Mouse (Mus musculus) lung, embryonic 14.5 days (tissue): Measurements from ENCODE around the gene Hspb2. TPM values are rescaled to one million over a fixed set of nuclear protein-coding genes. Genes with fewer than 3 reads are reported as not detected.
A peak's percentile ranks its signal among the peaks of the same experiment; 100 is the strongest.

ENCODE experiments used
- ATAC-seq: fragments of 200-750 bp; cut with Nextera tagmentation; 2 replicates; pipeline ENCODE4 v1.8.0; 2017; ENCODE audit warnings: mild to moderate bottlenecking, moderate TSS enrichment, moderate library complexity; ENCODE audit not compliant: insufficient read depth
- DNase-seq: peaks from one replicate; pipeline ENCODE4 v3.0.0-alpha.2; 2015
- H3K27ac ChIP-seq: fragments of 300-500 bp; sonication (generic); 2 replicates; pipeline ENCODE4 v1.5.1; 2014; ENCODE audit warnings: low read depth, mild to moderate bottlenecking, moderate library complexity
- H3K27me3 ChIP-seq: fragments of 300-500 bp; sonication (generic); 2 replicates; pipeline ENCODE4 v1.6.1; 2014; ENCODE audit warnings: low read length, control low read depth; ENCODE audit not compliant: insufficient read depth
- H3K36me3 ChIP-seq: fragments of 300-500 bp; sonication (generic); 2 replicates; pipeline ENCODE4 v1.6.1; 2014; ENCODE audit warnings: control low read depth; ENCODE audit not compliant: insufficient read depth
- H3K4me1 ChIP-seq: fragments of 300-500 bp; sonication (generic); 2 replicates; pipeline ENCODE4 v1.6.1; 2014; ENCODE audit warnings: antibody characterized with exemption, control low read depth; ENCODE audit not compliant: insufficient read depth
- H3K4me2 ChIP-seq: fragments of 300-500 bp; sonication (generic); 2 replicates; pipeline ENCODE4 v1.6.1; 2014; ENCODE audit warnings: mild to moderate bottlenecking
- H3K4me3 ChIP-seq: fragments of 300-500 bp; sonication (generic); 2 replicates; pipeline ENCODE4 v1.5.1; 2014; ENCODE audit warnings: low read depth, low read length
- H3K9ac ChIP-seq: fragments of 300-500 bp; sonication (generic); 2 replicates; pipeline ENCODE4 v1.6.1; 2014
- H3K9me3 ChIP-seq: fragments of 300-500 bp; sonication (generic); 2 replicates; pipeline ENCODE4 v1.6.1; 2016; ENCODE audit warnings: low read depth, low read length, control low read depth
- CTCF ChIP-seq: IDR thresholded peaks from 2 replicates; pipeline ENCODE4 v1.5.1; 2016; ENCODE audit warnings: antibody characterized with exemption, low read depth
- WGBS: fragments of 180-500 bp; shearing (Covaris S2); extraction: QIAGEN DNeasy Blood & Tissue Kit; methylation state at CpG from one replicate; pipeline ENCODE4 v1.1.7; 2014; 5-methylcytosine and 5-hydroxymethylcytosine counted together
- polyA plus RNA-seq: library from polyadenylated mRNA; unstranded; fragments of >200 nt; fragmentation: Nextera tagmentation; extraction: Ambion mirVana; gene quantifications from 2 replicates; pipeline ENCODE4 v1.2.1, GENCODE M21; 2014

Hspb2 gene
- polyA plus RNA-seq, 1 experiment from 2014 or later: 3.4 TPM

DNA sequence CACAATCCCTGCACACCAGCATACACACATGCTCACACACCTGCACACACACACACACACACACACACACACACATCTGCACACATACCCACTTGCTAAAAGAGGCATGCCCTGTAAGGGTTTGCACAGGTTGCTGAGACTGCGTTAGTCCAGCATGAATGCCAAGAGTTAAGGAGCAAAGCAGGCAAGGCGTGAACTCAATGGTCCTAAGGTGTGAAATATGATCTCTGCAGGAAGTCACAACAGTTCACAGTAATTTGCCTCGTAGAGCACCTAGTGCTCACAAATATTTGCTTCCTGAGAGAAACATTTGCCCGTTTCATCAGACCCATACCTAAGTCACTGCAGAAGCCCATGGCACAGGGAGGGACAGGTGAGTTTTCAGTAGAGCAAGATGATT lies 38.0 kb downstream of the Hspb2 start:
- Histone ChIP-seq H3K9me3 (no peaks in the 10 kb centered on the region), H3K4me1 (no peaks in the 10 kb centered on the region), H3K27ac (no peak overlapping the region), H3K4me3 (no peak overlapping the region), H3K27me3 (no peaks in the 10 kb centered on the region), H3K9ac (no peak overlapping the region), H3K4me2 (no peak overlapping the region), H3K36me3 (peaks cover 3% of the 10 kb centered on the region; the same call in 1 of the 2 replicates)
- TF ChIP-seq CTCF: no peak
- no peak for ATAC-seq
- no peak for DNase-seq
- 40% methylated on average over 4 of the region's 4 CpGs for WGBS

DNA sequence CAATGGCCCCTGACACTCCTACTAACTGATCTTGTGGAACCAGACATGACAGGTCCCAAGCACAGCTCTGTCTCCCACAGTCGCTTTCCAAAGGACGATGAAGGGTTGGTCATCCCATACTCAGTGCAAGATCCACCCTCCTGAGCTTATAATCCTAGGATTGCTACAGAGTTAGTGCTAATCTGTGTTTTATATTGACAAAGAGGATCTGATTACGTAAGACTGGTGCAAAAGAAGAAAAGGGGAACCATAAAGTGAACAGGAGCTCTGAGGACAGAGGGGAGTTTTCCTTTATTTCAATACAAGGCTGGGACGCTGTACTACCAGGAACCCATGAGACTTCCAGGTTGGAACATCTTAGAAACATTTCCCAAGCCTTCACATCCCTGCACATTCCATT lies 40.8 kb downstream of the Hspb2 start:
- TF ChIP-seq CTCF: no peak

DNA sequence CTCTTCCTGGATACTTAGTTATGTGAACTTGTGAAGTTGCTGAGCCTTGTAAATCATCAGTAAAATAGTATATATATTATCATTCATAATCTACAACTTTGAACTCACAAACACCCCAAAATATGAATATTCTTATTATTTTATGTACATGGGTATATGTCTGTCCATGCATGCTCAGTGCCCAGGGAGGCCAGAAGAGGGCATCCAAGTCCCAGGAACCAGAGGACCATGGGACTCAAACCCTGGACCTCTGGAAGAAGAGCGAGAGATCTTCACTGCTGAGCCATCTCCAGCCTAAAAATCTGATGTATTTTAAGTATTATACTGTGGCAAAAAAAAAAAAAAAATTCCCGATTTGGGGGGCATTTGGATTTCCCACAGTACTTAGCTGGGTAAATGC lies 43.0 kb downstream of the Hspb2 start:
- Histone ChIP-seq H3K9me3 (no peaks in the 10 kb centered on the region), H3K27me3 (no peaks in the 10 kb centered on the region), H3K27ac (no peak overlapping the region), H3K4me3 (no peak overlapping the region), H3K4me1 (no peaks in the 10 kb centered on the region), H3K9ac (no peak overlapping the region), H3K4me2 (no peak overlapping the region), H3K36me3 (peaks cover 3% of the 10 kb centered on the region; the same call in 1 of the 2 replicates)
- DNase-seq (peak; percentile 73), ATAC-seq (no peak)
- TF ChIP-seq CTCF: peak; percentile 65
- 20% methylated on average over 2 of the region's 2 CpGs for WGBS

More for the DNA sequence above, 40.8 kb downstream of the Hspb2 start:
- no peaks in the 10 kb centered on the region for H3K9me3 ChIP-seq
- no peak overlapping the region for H3K9ac ChIP-seq
- H3K27me3 ChIP-seq: no peaks in the 10 kb centered on the region
- ATAC-seq (no peak), DNase-seq (no peak)
- H3K36me3 ChIP-seq: peaks cover 3% of the 10 kb centered on the region; the same call in 1 of the 2 replicates
- no peak overlapping the region for H3K4me2 ChIP-seq
- H3K4me1 ChIP-seq: no peaks in the 10 kb centered on the region
- no peak overlapping the region for H3K4me3 ChIP-seq
- WGBS: 83% methylated on average over 4 of the region's 4 CpGs
- no peak overlapping the region for H3K27ac ChIP-seq

DNA sequence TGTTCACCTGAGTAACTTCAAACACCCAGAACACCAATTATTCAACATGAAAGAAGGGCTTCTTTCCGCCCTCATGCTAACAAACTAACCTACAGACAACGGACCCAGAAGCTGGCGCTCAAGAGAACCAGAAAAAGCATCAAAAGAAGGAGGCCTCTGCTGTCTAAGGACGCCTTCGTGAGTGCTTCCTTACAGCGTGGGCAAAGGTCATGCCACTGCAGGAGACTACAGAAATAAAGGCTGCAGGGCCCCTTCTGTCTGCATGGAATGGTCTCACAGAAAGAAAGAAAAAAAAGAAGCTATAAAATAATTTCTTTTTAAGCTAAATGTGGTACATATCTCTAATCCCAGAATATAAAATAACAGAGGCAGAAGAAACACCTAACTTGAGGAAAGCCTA lies 47.2 kb downstream of the Hspb2 start:
- DNase-seq (no peak), ATAC-seq (no peak)
- no peak overlapping the region for H3K4me2 ChIP-seq
- H3K9me3 ChIP-seq: no peaks in the 10 kb centered on the region
- no peaks in the 10 kb centered on the region for H3K36me3 ChIP-seq
- TF ChIP-seq CTCF: no peak
- WGBS: 50% methylated on average over 6 of the region's 6 CpGs
- no peak overlapping the region for H3K27ac ChIP-seq
- H3K4me1 ChIP-seq: no peaks in the 10 kb centered on the region; the same call in 1 of the 2 replicates
- H3K27me3 ChIP-seq: no peaks in the 10 kb centered on the region; the same call in 1 of the 2 replicates
- H3K9ac ChIP-seq: no peak overlapping the region
- no peak overlapping the region for H3K4me3 ChIP-seq

Other genes with a start within 250 kb of the Hspb2 start
- gene Pts, start 223.6 kb downstream of the Hspb2 start, polyA plus RNA-seq: 61.1 and 61.3 TPM in 2 replicates
- 6.6 and 7.8 TPM in 2 replicates for gene Il18, start 197.5 kb downstream of the Hspb2 start, polyA plus RNA-seq
- gene Bco2, start 197.2 kb downstream of the Hspb2 start, polyA plus RNA-seq: 0.17 and 0.26 TPM in 2 replicates
- not detected in 2 replicates for gene Tex12, start 191.0 kb downstream of the Hspb2 start, polyA plus RNA-seq
- 288 and 300 TPM in 2 replicates for gene Sdhd, start 148.5 kb downstream of the Hspb2 start, polyA plus RNA-seq
- 224 and 244 TPM in 2 replicates for gene Timm8b, start 148.4 kb downstream of the Hspb2 start, polyA plus RNA-seq
- 3.8 and 4.5 TPM in 2 replicates for gene Pih1d2, start 135.0 kb downstream of the Hspb2 start, polyA plus RNA-seq
- 21.9 and 25.2 TPM in 2 replicates for gene Nkapd1, start 134.9 kb downstream of the Hspb2 start, polyA plus RNA-seq
- gene Dlat, start 92.6 kb downstream of the Hspb2 start, polyA plus RNA-seq: 53.7 and 55.3 TPM in 2 replicates
- gene Dixdc1, start 12.8 kb downstream of the Hspb2 start, polyA plus RNA-seq: 11.6 and 12.1 TPM in 2 replicates
- 9.7 and 10.0 TPM in 2 replicates for gene 2310030G06Rik, start 5.8 kb downstream of the Hspb2 start, polyA plus RNA-seq
- 41.1 and 64.3 TPM in 2 replicates for gene Cryab, start 1.0 kb downstream of the Hspb2 start, polyA plus RNA-seq
- 15.2 and 15.3 TPM in 2 replicates for gene Fdxacb1, start 15.9 kb upstream of the Hspb2 start, polyA plus RNA-seq
- gene Alg9, start 22.7 kb upstream of the Hspb2 start, polyA plus RNA-seq: 39.5 and 43.7 TPM in 2 replicates
- 29.1 and 30.3 TPM in 2 replicates for gene 1110032A03Rik, start 23.2 kb upstream of the Hspb2 start, polyA plus RNA-seq
- gene Ppp2r1b, start 92.9 kb upstream of the Hspb2 start, polyA plus RNA-seq: 72.9 and 73.7 TPM in 2 replicates